Mouse (Mus musculus) cerebellum, adult 2 months (tissue): ENCODE results near the gene Grn.

Experiments used
- CTCF ChIP-seq: fragments of 200-500 bp; IDR thresholded peaks from 2 replicates; pipeline ENCODE4 v1.5.1; 2011; ENCODE audit warnings: low read depth, mild to moderate bottlenecking, control low read depth, low read length, moderate library complexity, borderline replicate concordance; ENCODE audit not compliant: insufficient read depth
- POLR2A ChIP-seq: fragments of 200-500 bp; IDR thresholded peaks from 2 replicates; pipeline ENCODE4 v1.6.1; 2011; ENCODE audit warnings: low read length, control low read depth, borderline replicate concordance; ENCODE audit not compliant: insufficient read depth

GRCm38 (mm10) chr11:102445264-102445890 is 15.3 kb downstream of the Grn start:
- TF ChIP-seq CTCF (no peak), POLR2A (no peak)
